Mouse (Mus musculus): Measurements from ENCODE around the gene Gm49395.

- TF ChIP-seq POLR2AphosphoS5 (IDR thresholded peaks at IDR 0.05; ENCODE audit: insufficient replicate concordance, low read depth, low read length) (no peak), CTCF (IDR thresholded peaks at IDR 0.05; ENCODE audit: low read depth, low read length) (no peak), TAL1 (conservative IDR thresholded peaks at IDR 0.05; ENCODE audit: low read depth, low read length) (no peak)
Measured at GRCm38 (mm10) chr13:114999582-114999981, 102.1 kb downstream of the Gm49395 start.
